Mouse (Mus musculus): ENCODE data around the gene Tnnc1.

Gene Tnnc1

DNA sequence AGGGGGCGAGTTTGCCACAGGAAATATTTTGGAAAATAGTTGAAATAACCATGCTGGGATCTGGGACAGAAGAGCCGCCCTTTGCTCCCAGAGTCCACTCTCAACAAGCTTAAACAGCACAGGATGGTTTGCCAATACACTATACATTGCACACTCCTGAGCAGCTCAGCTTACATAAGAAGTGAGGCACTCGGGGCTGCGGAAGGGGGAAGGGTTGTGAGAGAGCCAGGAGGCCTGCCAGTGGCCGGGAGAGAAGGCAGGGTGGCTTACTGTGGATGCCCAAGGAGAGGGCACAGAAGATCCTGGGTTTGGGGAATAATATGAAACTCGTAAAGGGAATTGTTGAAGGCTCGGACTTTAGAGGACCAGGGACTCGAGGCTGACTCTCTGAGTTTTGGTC is 5.8 kb downstream of the Tnnc1 start:
- ATAC-seq (ENCODE audit: low TSS enrichment): no peak

DNA sequence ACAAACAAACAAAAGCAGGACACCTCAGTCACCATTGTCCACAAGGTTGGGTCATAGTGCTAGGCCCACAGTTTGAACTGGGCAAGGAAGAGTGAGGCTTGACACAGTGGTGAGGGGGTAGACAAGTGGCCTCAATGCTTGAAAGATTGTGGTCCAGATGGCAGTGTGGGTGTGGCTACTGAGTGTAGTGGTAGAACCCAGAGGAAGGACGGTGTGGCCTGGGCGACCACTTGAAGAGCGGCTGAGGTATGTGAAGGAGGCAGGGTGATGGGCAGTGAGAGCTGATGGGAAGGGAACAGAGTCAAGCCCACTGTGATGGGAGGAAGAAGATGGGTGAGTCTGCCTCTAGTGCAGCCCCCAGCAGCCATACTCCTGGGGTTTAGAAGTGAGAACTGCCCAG is 6.6 kb downstream of the Tnnc1 start:
- no peak for ATAC-seq (ENCODE audit: low TSS enrichment)

DNA sequence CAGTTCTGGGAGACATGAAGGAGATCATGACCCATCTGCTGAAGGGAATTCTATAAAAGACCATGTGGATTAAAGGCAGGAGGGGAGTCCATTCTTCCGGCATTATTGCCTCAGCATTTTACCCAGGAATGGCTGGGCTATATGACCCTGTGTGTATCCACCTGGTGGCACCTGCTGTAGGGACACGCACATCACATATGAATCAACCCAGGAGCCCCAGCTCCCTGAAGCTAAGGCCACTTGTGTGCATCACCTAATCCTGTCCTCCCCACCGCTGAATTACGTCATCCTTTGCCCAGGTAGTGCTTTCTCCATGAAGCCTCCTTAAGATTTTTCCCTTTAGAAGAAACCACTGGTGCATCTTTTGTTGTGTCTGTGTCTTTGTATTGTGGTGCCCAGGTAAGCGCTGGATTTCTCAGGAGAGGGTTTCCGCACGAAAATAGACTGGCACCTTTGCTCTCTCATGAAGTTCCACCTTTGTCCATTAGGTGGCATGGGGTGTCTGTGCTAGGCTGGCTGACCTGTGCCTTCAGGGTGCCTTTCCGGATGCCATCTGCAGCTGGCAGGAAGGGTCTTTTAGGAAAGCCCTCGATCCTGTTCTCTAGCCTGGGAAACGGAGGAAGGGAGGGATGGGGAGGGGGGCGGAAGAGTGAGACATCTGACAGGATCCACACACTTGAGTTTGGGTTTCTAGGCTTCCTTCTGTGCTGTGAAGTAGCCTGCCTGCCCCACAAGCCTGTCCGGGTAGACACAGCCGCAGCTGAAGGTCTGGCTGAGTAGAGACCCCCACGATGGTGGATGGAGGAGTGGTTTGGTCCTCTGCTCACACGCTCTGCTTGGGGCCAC is 7.3 kb downstream of the Tnnc1 start:
- peak; percentile 75 for ATAC-seq (ENCODE audit: low TSS enrichment)

DNA sequence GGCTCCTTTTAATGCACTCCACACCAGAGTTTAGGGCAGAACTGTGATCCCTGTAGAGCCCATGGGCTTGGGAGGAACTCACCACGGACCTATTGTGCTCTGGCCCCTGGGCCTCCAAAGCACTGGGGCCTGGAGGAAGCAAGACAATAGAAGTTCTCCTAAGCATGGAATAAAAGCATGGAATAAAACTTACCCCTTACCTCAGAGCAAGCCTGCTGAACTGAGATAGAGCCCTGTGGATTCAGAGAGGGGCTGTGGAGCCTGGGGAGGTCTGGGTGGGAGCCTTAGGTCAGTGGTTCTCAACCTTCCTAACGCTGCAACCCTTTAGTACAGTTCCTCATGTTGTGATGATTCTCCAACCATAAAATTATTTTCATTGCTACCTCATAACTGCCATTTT is 8.7 kb downstream of the Tnnc1 start, which contains the start of gene Nisch:
Nisch (minus strand) TSS at position 101 of the 400 bp plus-strand sequence.
- no peak for ATAC-seq (ENCODE audit: low TSS enrichment)

DNA sequence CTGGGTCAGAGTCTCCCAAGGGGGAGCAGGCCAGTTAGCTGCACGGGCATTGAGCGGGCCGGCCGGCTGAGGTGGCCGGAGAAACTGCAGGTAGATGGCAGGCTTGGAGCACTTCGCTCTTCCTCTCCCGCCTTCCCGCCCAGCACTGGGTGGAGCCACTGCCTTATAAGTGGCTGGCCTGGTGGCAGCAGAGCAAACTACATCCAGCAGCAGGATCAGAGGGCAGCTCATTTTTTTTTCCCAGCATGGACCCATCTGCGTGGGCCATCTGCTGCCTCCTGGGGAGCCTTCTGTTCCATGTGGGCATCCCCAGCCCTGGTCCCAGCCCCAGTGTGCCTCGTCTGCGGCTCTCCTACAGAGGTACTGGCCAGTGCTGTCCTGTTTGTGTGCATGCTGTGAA is 9.6 kb downstream of the Tnnc1 start, which contains the start of gene Sema3g:
Sema3g (plus strand) TSS at position 195 of the 400 bp plus-strand sequence.
- ATAC-seq (ENCODE audit: low TSS enrichment): no peak

DNA sequence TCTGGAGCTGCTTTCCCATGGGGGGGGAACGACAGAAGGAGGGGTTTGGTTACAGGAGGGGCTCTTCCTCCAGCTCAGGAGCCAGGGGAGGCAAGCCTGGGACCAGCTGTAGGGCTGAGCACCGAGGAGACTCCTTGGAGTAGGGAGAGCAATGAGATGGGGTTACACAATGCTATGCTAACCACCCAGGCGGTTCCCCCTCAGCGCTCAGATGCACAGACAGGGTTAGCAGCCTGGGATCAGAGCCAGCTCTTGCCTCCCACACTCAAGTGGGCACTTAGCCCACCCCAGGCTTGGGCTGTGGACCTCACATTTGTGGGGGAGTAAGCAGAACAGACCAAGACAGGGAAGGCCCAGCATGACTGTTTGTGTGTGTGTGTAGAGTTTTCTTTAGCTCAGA is 18.9 kb downstream of the Tnnc1 start:
- ATAC-seq (ENCODE audit: low TSS enrichment): peak; percentile 88

DNA sequence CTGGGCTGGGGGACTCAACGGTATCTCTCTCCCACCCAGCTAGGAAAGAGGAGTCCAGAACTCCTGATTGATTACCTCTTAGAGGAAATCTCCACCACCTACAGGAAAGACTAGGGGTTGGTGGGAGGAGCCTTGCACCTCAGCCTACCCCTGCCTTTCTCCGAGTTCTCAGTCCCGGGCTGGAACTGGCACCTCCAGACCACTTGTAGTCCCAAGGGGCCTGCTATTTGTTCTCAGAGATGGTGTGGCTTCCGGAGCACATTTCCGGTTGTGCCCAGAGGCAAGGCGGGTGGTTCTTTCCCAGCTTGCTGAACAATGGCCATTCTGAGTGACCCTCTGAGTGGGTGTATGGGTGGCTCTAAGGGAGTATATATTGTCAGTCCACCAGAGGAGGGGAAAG is 20.1 kb downstream of the Tnnc1 start:
- ATAC-seq (ENCODE audit: low TSS enrichment): no peak

DNA sequence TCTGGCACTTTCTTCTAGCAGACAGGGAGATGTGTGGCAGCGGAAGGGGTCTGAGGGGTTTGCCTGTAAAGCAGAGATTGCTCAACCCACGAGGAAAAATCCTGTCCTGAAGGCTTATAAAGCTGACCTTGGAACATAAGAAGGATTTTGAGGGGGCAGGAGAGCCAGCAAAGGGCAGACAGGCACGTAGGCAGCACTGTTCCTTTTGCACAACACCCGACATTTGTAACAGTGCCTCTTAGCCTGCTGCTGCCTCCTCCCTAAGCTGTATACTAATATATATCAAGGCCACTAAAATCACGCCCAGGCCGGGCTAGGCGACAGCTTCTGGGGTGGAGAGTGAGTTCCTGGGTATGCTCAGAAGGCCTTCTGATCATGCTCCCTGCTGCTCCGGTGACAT is 22.3 kb downstream of the Tnnc1 start:
- ATAC-seq (ENCODE audit: low TSS enrichment): no peak

DNA sequence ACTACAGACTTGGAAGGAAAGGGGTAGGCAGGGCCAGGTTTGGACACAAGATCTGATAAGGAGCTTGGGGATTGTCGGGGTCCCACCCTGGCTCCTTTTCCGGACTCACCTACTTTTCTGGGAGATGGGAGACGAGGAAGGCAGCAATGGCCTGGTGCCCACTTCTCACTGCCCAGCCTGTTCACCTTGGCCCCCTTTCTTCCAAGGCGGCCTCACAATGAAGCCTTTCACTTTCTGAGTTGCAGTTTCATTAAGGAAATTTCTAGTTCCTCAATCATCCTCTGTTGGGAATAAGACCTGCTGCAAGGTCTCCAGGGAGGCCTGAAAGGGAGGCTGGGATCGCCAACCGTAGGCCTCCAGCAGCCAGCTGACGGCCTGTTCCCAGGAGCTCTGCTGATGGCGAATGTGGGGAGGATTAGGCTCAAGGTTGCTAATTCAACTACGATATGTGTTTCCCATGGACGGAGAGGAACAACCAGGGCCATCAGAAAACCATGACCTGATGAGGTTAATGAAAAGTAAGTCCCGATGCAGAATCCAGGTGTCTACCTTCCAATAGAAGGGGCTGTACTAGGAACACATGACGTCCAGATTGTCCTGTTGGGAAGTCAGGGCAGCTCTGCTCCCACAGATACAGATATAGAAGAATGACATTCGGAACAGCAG is 24.4 kb downstream of the Tnnc1 start:
- ATAC-seq (ENCODE audit: low TSS enrichment): no peak

DNA sequence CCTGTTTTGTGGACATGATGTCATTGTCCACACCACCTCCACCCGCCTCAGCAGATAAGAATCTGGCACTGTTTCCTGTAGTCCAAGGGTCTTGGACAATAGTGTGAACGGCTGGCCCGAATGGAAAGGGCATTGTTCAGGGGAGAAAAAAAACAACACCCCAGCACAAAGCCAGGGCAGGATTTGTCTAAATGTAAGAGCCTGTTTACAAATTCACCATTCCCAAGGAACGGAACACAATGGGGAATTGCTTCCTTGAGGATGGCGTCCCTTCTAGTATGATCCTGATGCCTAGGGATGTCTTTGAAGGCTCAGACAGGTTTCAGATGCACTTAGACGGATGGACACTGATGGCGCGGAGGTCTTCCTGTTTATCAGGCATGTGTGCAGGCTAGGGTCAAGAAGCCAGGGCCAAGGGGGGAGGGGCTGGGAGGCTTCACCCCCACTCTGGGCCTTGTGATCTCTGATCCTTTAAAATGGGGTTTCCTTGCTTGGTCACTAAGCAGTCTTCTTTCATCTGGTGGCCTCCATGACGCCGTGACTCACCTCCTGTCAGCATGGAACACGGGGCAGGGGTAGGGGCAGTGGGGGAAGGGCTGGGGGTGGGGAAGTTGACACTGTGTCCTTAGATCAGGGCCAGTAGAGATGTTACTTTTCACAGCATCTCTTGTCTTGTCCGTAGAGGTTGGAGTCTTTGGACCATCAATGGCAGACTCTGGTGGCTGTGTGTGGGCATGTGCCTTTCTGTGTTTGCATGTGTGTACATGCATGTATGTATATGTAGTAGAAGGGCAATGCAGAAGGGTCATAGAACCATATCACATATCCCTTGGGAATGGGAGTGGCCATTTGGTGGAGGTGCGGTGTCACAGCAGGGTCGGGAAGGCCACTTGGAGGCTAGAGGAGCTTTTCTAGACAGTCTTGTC is 25.2 kb downstream of the Tnnc1 start:
- no peak for ATAC-seq (ENCODE audit: low TSS enrichment)

DNA sequence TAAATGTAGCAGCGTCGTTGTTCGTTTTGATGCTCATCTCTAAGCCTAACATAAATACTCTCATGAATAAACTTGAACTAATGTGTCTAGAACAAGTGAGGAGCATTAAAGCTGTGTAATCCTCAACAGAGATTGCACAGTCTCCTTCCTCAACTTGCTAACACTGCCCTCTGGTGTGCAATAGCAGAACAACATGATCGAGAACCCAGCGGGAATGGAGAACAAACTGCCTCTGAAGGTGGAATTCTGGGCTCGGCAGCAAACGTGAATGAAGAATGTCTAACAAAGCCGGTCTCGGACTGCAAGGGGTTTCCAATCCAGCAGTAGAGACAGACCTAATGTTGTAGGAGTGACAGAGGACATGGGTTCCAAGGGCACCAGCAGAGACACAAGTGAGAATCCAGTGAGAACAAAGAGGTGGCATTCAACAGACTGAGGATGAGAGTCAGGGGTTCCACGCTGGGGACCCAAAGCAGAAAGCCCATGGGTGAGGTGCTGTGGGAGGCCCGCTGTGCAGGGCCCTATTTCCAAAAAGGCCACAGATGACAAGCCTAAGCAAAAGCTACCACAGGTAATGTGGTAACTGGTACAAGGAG is 26.0 kb downstream of the Tnnc1 start:
- ATAC-seq (ENCODE audit: low TSS enrichment): peak; percentile 93

DNA sequence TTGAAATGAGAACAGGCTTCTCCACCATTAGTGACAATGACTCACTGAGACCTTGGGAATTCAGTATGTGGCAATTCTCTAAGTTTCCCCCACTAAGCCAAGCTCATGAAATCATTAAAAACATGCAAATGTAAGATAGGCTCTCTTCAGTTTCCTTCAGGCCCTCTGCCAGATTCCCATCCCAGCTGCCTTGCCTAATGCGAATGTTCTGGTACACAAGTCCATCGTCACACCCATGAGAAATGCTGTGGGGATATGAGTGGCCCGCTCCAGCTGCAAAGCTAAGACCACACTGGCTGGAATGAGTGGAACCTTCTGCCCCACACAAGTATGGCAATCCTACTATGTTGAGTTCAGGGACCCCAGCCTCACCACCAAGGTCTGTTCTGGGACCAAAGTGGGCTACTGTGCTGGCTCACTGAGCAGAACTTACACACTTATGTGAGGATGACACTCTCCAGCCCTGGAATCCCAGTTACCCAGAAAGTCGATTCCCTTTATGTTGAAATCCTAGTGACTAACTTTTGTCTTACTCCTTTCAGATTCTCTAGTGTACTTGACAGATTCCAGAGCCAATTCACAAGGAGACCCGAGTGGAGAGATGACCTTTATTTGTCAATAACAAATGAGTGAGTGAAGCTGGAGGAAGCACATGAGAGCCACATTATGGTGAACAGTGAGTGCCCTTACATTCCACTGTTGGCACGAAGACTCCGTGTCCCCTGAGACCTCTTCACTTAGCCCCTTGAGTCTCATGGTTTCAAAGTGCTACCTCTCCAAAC is 29.2 kb downstream of the Tnnc1 start:
- ATAC-seq (ENCODE audit: low TSS enrichment): no peak

DNA sequence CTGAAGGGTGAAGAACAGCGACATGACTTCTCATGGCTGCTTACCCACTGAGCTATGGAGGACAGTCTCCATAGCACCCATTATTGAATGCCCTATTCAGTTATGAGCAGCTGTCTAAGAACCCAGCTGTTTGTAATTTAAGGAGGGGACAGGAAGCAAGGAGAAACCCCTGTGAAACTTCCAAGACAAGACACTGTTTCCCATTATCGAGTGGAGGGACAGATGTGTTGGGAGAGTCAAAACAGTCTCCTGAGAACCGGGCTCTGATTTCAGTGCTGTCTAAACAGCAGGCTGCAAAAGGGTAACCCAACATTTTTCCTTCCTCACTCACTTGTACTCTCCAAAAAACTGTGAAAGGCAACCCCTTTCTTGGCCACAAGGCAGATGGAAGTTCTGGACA is 32.4 kb downstream of the Tnnc1 start:
- ATAC-seq (ENCODE audit: low TSS enrichment): no peak

DNA sequence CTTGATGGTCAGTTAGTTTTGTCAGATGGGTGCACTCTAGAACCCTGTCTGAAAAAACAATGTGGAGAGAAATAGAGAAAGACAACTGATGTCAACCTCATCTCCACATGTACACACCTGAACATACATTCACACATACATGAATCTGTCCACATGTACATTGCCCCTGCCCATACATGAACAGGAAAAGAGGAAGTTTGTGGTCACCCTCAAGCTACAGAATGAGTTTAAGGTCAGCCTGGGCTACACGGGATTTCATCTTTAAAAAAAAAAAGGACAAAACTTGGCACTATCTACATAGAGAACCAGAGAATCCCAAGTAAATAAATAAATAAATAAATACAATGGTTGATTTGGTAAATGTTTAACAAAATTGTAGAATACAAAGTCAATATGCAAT is 36.7 kb downstream of the Tnnc1 start:
- no peak for ATAC-seq (ENCODE audit: low TSS enrichment)

DNA sequence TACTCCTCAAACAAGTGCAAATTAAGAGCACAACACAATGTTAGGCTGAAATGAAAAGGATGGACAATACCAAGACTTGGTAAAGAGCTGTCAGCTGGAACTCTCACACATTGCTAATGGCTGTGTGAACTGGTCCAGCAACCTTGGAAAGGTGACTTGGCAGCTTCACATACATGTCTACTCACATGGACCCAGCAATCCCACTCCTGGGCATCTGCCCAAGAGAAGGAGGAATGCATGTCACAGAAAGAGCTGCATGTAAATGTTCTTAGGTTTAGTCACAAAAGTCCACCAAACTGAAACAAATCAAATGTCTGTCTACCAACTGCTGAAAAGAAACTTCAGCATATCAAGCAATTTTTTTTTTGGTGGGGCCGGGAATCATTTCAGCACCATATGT is 37.8 kb downstream of the Tnnc1 start:
- no peak for ATAC-seq (ENCODE audit: low TSS enrichment)

DNA sequence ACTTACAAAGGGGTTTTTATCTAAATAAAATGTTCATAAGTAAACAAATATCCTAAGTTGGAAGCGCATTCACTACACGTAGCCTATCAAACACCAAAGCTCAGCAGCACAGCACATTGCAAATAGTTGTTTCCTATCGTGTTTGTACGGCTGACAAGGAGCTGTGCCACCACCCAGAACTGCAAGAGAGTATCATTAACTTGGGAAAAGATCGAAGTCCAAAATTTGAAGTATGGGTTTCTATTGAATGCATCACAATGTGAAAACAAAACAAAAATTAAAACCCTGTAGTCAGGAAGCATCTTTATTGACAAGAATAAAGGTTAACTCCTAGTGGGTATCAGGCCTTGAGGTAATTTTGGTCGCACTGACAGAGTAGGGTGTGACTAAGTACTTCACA is 40.3 kb downstream of the Tnnc1 start:
- ATAC-seq (ENCODE audit: low TSS enrichment): no peak

DNA sequence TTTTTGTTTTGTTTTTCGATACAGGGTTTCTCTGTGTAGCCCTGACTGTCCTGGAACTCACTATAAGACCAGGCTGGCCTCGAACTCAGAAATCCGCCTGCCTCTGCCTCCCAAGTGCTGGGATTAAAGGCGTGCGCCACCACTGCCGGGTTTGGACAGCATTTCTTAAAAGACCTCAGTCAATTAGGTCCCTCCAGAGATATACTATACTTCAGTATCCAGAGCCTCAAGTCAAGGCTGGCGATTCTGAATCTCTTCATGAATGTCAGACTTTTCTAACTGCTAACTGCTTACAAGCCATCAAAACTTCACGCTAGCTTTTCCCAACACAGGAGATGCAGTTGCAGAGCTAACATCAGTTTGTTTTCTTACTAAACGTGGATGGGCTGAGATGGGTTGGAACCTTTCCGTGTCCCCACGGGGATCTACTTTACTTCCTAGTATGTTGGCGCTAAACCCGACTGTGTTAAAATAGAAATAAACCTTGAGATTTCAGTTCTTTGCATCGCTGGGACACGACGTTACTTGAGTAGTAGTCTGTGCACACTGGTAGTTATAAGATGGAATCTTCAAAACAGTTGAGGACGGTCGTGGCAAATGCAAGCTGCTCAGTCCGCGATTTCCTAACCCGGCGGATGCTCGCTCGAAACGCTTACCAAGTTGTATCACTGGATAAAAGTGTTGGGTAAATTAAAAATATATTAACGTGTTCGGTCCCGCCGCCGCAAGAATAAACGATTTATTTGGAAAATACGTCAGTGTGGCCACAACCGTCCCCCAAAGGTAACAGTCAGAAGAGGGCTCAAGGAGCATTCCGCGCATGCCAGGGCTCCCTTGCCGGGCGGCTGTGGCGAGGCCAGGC is 42.3 kb downstream of the Tnnc1 start:
- peak; percentile 82; the same call in 1 of the 2 replicates for ATAC-seq (ENCODE audit: low TSS enrichment)

DNA sequence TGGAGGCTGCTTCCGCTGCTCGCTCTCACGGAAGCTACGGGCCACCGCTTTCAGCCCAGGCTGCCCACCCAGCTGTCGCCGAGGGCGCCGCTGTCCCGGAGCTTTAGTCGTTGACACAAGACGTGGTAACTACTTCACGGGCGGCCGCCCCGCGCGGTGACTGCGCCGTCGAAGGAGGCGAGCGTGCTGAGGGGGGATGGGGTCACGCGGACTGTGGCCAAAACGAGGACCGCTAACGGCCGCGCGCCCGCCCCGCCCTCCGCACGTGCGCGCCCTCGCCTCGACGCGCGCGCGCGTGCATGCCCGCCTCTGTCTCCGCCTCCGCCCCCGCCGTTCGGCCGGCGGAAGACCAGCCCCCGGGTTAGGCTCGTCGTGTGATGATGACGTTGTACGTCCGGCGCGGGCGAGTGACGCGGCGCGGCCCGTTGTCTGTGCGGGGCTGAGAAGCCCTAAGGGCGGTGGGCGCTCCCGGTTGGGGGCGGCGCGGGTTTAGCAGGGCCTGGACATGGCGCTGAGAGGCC is 43.0 kb downstream of the Tnnc1 start, which contains the start of the genes Phf7 and Bap1:
Phf7 (minus strand) TSS at position 234 of the 521 bp plus-strand sequence.
Bap1 (plus strand) TSS at position 367 of the 521 bp plus-strand sequence.
- ATAC-seq (ENCODE audit: low TSS enrichment): peak; percentile 75

DNA sequence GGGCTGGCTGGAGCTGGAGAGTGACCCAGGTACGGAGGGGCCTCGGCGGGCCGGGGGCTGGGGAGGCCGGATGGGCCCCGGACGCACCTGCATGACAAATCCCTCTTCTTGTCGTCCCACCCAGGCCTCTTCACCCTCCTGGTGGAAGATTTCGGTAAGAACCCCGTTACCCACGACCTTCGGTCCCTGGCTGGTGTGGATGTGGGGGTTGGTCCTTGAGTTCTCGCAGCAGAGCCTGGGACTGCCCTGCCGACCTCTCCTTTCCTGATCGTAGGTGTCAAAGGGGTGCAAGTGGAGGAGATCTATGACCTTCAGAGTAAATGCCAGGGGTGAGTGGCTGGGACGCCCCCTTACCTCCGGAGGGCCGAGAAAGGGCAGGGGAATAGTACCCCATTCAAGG is 43.5 kb downstream of the Tnnc1 start:
- 0 out of 2 replicates have a peak, but pooled peaks have one; percentile 25 for ATAC-seq (ENCODE audit: low TSS enrichment)
